Mouse (Mus musculus): Measurements from ENCODE around the gene Synj1. TPM values are rescaled to one million over a fixed set of nuclear protein-coding genes. Genes with fewer than 3 reads are reported as not detected.
A peak's percentile ranks its signal among the peaks of the same experiment; 100 is the strongest.

Synj1 gene
- polyA plus RNA-seq, 1 experiment = 25.1 TPM

- Histone ChIP-seq H3K36me3 (ENCODE audit: control insufficient read depth, insufficient read depth, low read length) (no peaks in the 10 kb centered on the region; the same call in 1 of the 2 replicates), H3K27me3 (ENCODE audit: control insufficient read depth, insufficient read depth, low read length) (no peaks in the 10 kb centered on the region), H3K4me1 (ENCODE audit: control insufficient read depth, insufficient read depth, insufficient read length) (peaks cover 4% of the 10 kb centered on the region), H3K27ac (ENCODE audit: insufficient read depth, low read length) (no peak overlapping the region), H3K4me3 (ENCODE audit: extremely low read depth, insufficient read depth, insufficient read length) (no peak overlapping the region)
- WGBS = 79% methylated on average over 8 of the region's 8 CpGs
- DNase-seq (ENCODE audit: low read depth in 1 of 2, low spot score in 2 of 2) = peak in 1 of 2 experiments; percentile 47
- TF ChIP-seq POLR2A (IDR thresholded peaks at IDR 0.05; ENCODE audit: low read depth, low read length) = no peak
- peak; percentile 51; the same call in 1 of the 2 replicates for TF ChIP-seq CTCF (IDR thresholded peaks at IDR 0.05; ENCODE audit: extremely low read depth, insufficient read depth, insufficient read length, insufficient replicate concordance)
Measured at GRCm38 (mm10) chr16:91045511-91045910, 34.4 kb upstream of the Synj1 start.

- TF ChIP-seq CTCF (IDR thresholded peaks at IDR 0.05; ENCODE audit: extremely low read depth, insufficient read depth, insufficient read length, insufficient replicate concordance) (peak; percentile 92), POLR2A (IDR thresholded peaks at IDR 0.05; ENCODE audit: low read depth, low read length) (peak; percentile 32)
- Histone ChIP-seq H3K4me1 (ENCODE audit: control insufficient read depth, insufficient read depth, insufficient read length) (peaks cover 4% of the 10 kb centered on the region), H3K4me3 (ENCODE audit: extremely low read depth, insufficient read depth, insufficient read length) (peak within 1 kb of the TSS; percentile 93), H3K36me3 (ENCODE audit: control insufficient read depth, insufficient read depth, low read length) (no peaks in the 10 kb centered on the region; the same call in 1 of the 2 replicates), H3K27ac (ENCODE audit: insufficient read depth, low read length) (peak within 1 kb of the TSS; percentile 92), H3K27me3 (ENCODE audit: control insufficient read depth, insufficient read depth, low read length) (no peaks in the 10 kb centered on the region)
- peak; percentile 95 to 98 for DNase-seq (ENCODE audit: low read depth in 1 of 2, low spot score in 2 of 2)
- 2% methylated on average over 67 of the region's 70 CpGs for WGBS
Measured at GRCm38 (mm10) chr16:91044270-91045182, 33.4 kb upstream of the Synj1 start, which contains the start of gene Paxbp1. Paxbp1 (minus strand) TSS chr16:91044543.

GRCm38 (mm10) chr16:91043461-91044248 is 32.5 kb upstream of the Synj1 start:
- Histone ChIP-seq H3K27me3 (ENCODE audit: control insufficient read depth, insufficient read depth, low read length) (no peaks in the 10 kb centered on the region), H3K36me3 (ENCODE audit: control insufficient read depth, insufficient read depth, low read length) (peaks cover 3% of the 10 kb centered on the region; the same call in 1 of the 2 replicates), H3K4me1 (ENCODE audit: control insufficient read depth, insufficient read depth, insufficient read length) (peaks cover 4% of the 10 kb centered on the region), H3K27ac (ENCODE audit: insufficient read depth, low read length) (peak overlapping the region; percentile 92), H3K4me3 (ENCODE audit: extremely low read depth, insufficient read depth, insufficient read length) (peak overlapping the region; percentile 93)
- DNase-seq (ENCODE audit: low read depth in 1 of 2, low spot score in 2 of 2) = peak; percentile 38 to 53
- WGBS = under 1% methylated on average over 62 of the region's 63 CpGs
- no peak for TF ChIP-seq POLR2A (IDR thresholded peaks at IDR 0.05; ENCODE audit: low read depth, low read length)
- TF ChIP-seq CTCF (IDR thresholded peaks at IDR 0.05; ENCODE audit: extremely low read depth, insufficient read depth, insufficient read length, insufficient replicate concordance) = no peak

- H3K36me3 ChIP-seq (ENCODE audit: control insufficient read depth, insufficient read depth, low read length) = peaks cover 5% of the 10 kb centered on the region; the same call in 1 of the 2 replicates
- H3K27ac ChIP-seq (ENCODE audit: insufficient read depth, low read length) = no peak overlapping the region
- TF ChIP-seq POLR2A (IDR thresholded peaks at IDR 0.05; ENCODE audit: low read depth, low read length) (no peak), CTCF (IDR thresholded peaks at IDR 0.05; ENCODE audit: extremely low read depth, insufficient read depth, insufficient read length, insufficient replicate concordance) (no peak)
- no peak overlapping the region for H3K4me3 ChIP-seq (ENCODE audit: extremely low read depth, insufficient read depth, insufficient read length)
- peaks cover 4% of the 10 kb centered on the region for H3K4me1 ChIP-seq (ENCODE audit: control insufficient read depth, insufficient read depth, insufficient read length)
- DNase-seq (ENCODE audit: low read depth in 1 of 2, low spot score in 2 of 2) = no peak
- H3K27me3 ChIP-seq (ENCODE audit: control insufficient read depth, insufficient read depth, low read length) = no peaks in the 10 kb centered on the region
- WGBS = 38% methylated on average over 1 of the region's 1 CpGs
Measured at GRCm38 (mm10) chr16:91042640-91043039, 31.5 kb upstream of the Synj1 start.

GRCm38 (mm10) chr16:91035866-91036265 is 24.8 kb upstream of the Synj1 start:
- H3K27ac ChIP-seq (ENCODE audit: insufficient read depth, low read length) = no peak overlapping the region
- H3K4me3 ChIP-seq (ENCODE audit: extremely low read depth, insufficient read depth, insufficient read length) = no peak overlapping the region
- WGBS = 85% methylated on average over 10 of the region's 10 CpGs
- H3K4me1 ChIP-seq (ENCODE audit: control insufficient read depth, insufficient read depth, insufficient read length) = no peaks in the 10 kb centered on the region
- H3K27me3 ChIP-seq (ENCODE audit: control insufficient read depth, insufficient read depth, low read length) = no peaks in the 10 kb centered on the region
- peaks cover 37% of the 10 kb centered on the region for H3K36me3 ChIP-seq (ENCODE audit: control insufficient read depth, insufficient read depth, low read length)
- DNase-seq (ENCODE audit: low read depth in 1 of 2, low spot score in 2 of 2) = no peak
- no peak for TF ChIP-seq POLR2A (IDR thresholded peaks at IDR 0.05; ENCODE audit: low read depth, low read length)
- TF ChIP-seq CTCF (IDR thresholded peaks at IDR 0.05; ENCODE audit: extremely low read depth, insufficient read depth, insufficient read length, insufficient replicate concordance) = no peak

- H3K4me1 ChIP-seq (ENCODE audit: control insufficient read depth, insufficient read depth, insufficient read length) = no peaks in the 10 kb centered on the region
- no peak overlapping the region for H3K4me3 ChIP-seq (ENCODE audit: extremely low read depth, insufficient read depth, insufficient read length)
- TF ChIP-seq CTCF (IDR thresholded peaks at IDR 0.05; ENCODE audit: extremely low read depth, insufficient read depth, insufficient read length, insufficient replicate concordance) (no peak), POLR2A (IDR thresholded peaks at IDR 0.05; ENCODE audit: low read depth, low read length) (no peak)
- DNase-seq (ENCODE audit: low read depth in 1 of 2, low spot score in 2 of 2) = no peak
- H3K36me3 ChIP-seq (ENCODE audit: control insufficient read depth, insufficient read depth, low read length) = peaks cover 45% of the 10 kb centered on the region
- H3K27ac ChIP-seq (ENCODE audit: insufficient read depth, low read length) = no peak overlapping the region
- H3K27me3 ChIP-seq (ENCODE audit: control insufficient read depth, insufficient read depth, low read length) = no peaks in the 10 kb centered on the region
- WGBS = 72% methylated on average over 4 of the region's 4 CpGs
Measured at GRCm38 (mm10) chr16:91030751-91031150, 19.6 kb upstream of the Synj1 start.
